In the genomic region with DNA sequence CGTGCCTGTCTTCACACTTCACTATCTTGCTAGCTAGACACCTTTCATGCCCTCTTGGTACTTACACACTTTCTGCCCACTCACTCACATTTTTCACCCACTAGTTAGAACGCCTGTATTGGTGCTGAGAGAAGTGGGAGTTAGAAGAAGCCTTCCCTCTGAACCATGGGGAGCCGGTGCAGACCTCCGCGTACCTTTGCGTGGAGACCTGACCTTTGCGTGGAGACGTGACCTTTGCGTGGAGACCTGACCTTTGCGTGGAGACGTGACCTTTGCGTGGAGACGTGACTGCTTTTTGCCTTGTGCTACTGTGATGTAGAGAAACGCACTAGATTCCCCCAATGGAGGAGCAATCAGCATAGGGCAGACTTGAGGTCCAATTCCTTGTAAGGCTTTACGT, we compare ENCODE assay signal across 22 mouse cellular contexts. TPM values are rescaled to one million over a fixed set of nuclear protein-coding genes. Genes with fewer than 3 reads are reported as not detected.
A peak's percentile ranks its signal among the peaks of the same experiment; 100 is the strongest.
DNase-seq lines count a peak whose midpoint lies in the region; ATAC-seq and TF ChIP-seq lines count a peak whose summit lies in the region.
"Had no signal": no experiment of that assay in that cellular context is flagged by ENCODE, and none has a peak within 500 bp of the region (broad histone marks: within the 10 kb centered on the region; RNA-seq: fewer than 3 reads in every experiment).

No protein-coding gene starts in this region.

- peaks cover 10% of the 10 kb centered on the region for H3K9me3 ChIP-seq in E14TG2a.4 (ENCODE audit: low read length)
- H3K9me3 ChIP-seq in intestine, embryonic 15.5 days: no peaks in the 10 kb centered on the region
- H3K9me3 ChIP-seq: embryonic facial prominence, embryonic 12.5 days; embryonic facial prominence, embryonic 15.5 days; hindbrain, embryonic 12.5 days; hindbrain, embryonic 15.5 days had no signal

- H3K27me3 ChIP-seq in cerebellum, adult 2 months (ENCODE audit: control insufficient read depth, insufficient read depth, low read length): no peaks in the 10 kb centered on the region
- 0 out of 2 replicates have a peak, but pooled peaks cover 4% of the 10 kb centered on the region for H3K27me3 ChIP-seq in E14TG2a.4 (ENCODE audit: insufficient read depth, low read length)
- H3K27me3 ChIP-seq in intestine, embryonic 15.5 days (replicated peaks): no peaks in the 10 kb centered on the region
- H3K27me3 ChIP-seq: embryonic facial prominence, embryonic 12.5 days; embryonic facial prominence, embryonic 15.5 days; hindbrain, embryonic 12.5 days; hindbrain, embryonic 15.5 days had no signal

- peaks cover 48% of the 10 kb centered on the region for H3K4me1 ChIP-seq in cerebellum, adult 2 months (ENCODE audit: control insufficient read depth, insufficient read depth, low read length)
- H3K4me1 ChIP-seq in E14TG2a.4 (replicated peaks; ENCODE audit: low read depth, low read length): peaks cover 59% of the 10 kb centered on the region
- H3K4me1 ChIP-seq in intestine, embryonic 15.5 days (replicated peaks): no peaks in the 10 kb centered on the region
- H3K4me1 ChIP-seq: embryonic facial prominence, embryonic 12.5 days; embryonic facial prominence, embryonic 15.5 days; hindbrain, embryonic 12.5 days had no signal

- no peak overlapping the region for H3K4me3 ChIP-seq in cerebellum, adult 2 months (replicated peaks; ENCODE audit: insufficient read depth, low read depth, low read length)
- H3K4me3 ChIP-seq in layer of hippocampus, adult 2 months: no peak overlapping the region
- 0 out of 2 replicates have a peak overlapping the region, but pooled peaks have one; percentile 14 for H3K4me3 ChIP-seq in E14TG2a.4 (replicated peaks; ENCODE audit: low read length)
- no peak overlapping the region for H3K4me3 ChIP-seq in intestine, embryonic 15.5 days (replicated peaks)
- H3K4me3 ChIP-seq: embryonic facial prominence, embryonic 12.5 days; embryonic facial prominence, embryonic 15.5 days; gastrocnemius, adult 2 months; heart, adult 2 months; hindbrain, embryonic 12.5 days; hindbrain, embryonic 15.5 days had no signal

- DNase-seq in cerebellum, adult 2 months: no peak
- no peak for DNase-seq in cerebellum, adult 18-20 months
- no peak for DNase-seq in layer of hippocampus, adult 2 months (ENCODE audit: low spot score in 2 of 2)
- no peak for DNase-seq in layer of hippocampus, postnatal 14 days (ENCODE audit: low spot score in 2 of 2)
- DNase-seq in adrenal gland, adult 2 months: no peak
- DNase-seq: adrenal gland, postnatal 10 days; adrenal gland, postnatal 36 days; cerebellum, adult 8-10 months; forebrain, postnatal 0 days; gastrocnemius, adult 2 months; gastrocnemius, postnatal 14 days; heart, adult 2 months had no signal

- WGBS in cerebellum, adult 2 months: 79% methylated on average over 15 of the region's 15 CpGs
- 92% methylated on average over 15 of the region's 15 CpGs for WGBS in intestine, embryonic 15.5 days

- no peak for TF ChIP-seq CTCF in cerebellum, adult 2 months (IDR thresholded peaks at IDR 0.05; ENCODE audit: borderline replicate concordance, insufficient read depth, low read depth, low read length)
- TF ChIP-seq CTCF in layer of hippocampus, adult 2 months (conservative IDR thresholded peaks at IDR 0.05): no peak
- TF ChIP-seq CTCF in E14TG2a.4 (conservative IDR thresholded peaks at IDR 0.05; ENCODE audit: low read length): no peak

- no peak for TF ChIP-seq POLR2A in cerebellum, adult 2 months (IDR thresholded peaks at IDR 0.05; ENCODE audit: borderline replicate concordance, insufficient read depth, low read length)

- H3K4me2 ChIP-seq in intestine, embryonic 15.5 days (replicated peaks): no peak overlapping the region
- H3K4me2 ChIP-seq: embryonic facial prominence, embryonic 12.5 days; embryonic facial prominence, embryonic 15.5 days; heart, embryonic 11.5 days; hindbrain, embryonic 12.5 days; hindbrain, embryonic 15.5 days had no signal

- no peaks in the 10 kb centered on the region for H3K36me3 ChIP-seq in E14TG2a.4 (ENCODE audit: insufficient read depth, low read length)
- no peaks in the 10 kb centered on the region for H3K36me3 ChIP-seq in intestine, embryonic 15.5 days
- H3K36me3 ChIP-seq: embryonic facial prominence, embryonic 12.5 days; embryonic facial prominence, embryonic 15.5 days; hindbrain, embryonic 12.5 days; hindbrain, embryonic 15.5 days had no signal

- no peak overlapping the region for H3K9ac ChIP-seq in intestine, embryonic 15.5 days
- H3K9ac ChIP-seq: embryonic facial prominence, embryonic 12.5 days; embryonic facial prominence, embryonic 15.5 days; forebrain, postnatal 0 days; hindbrain, embryonic 12.5 days; hindbrain, embryonic 15.5 days had no signal

- no peak for ATAC-seq in intestine, embryonic 15.5 days
- ATAC-seq: activated CD4-positive, CD25-positive, alpha-beta regulatory T cell, adult 4 months; forebrain, embryonic 14.5 days; forebrain, postnatal 0 days; intestine, embryonic 16.5 days had no signal

- peak overlapping the region; percentile 94 for H3K27ac ChIP-seq in cerebellum, adult 2 months (ENCODE audit: insufficient read depth, low read length)
- peak overlapping the region; percentile 44; the same call in 1 of the 2 replicates for H3K27ac ChIP-seq in layer of hippocampus, adult 2 months
- no peak overlapping the region for H3K27ac ChIP-seq in intestine, embryonic 15.5 days
- H3K27ac ChIP-seq: embryonic facial prominence, embryonic 12.5 days; embryonic facial prominence, embryonic 15.5 days; gastrocnemius, adult 2 months; heart, adult 2 months; hindbrain, embryonic 12.5 days; hindbrain, embryonic 15.5 days had no signal

RNA-seq across cellular contexts. Expression of gene Rapgef4, which starts 39.7 kb away (rescaled TPM):
- 192 and 200 TPM in 2 replicates for polyA plus RNA-seq in cerebellum, adult 2 months (2012; rRNA removed)
- total RNA-seq in layer of hippocampus, adult 2 months (2021): 100 to 1,000 TPM; 381 TPM
- total RNA-seq in layer of hippocampus, postnatal 14 days (2021): 100 to 1,000 TPM; 208 to 217 TPM
- 2.1 and 3.0 TPM in 2 replicates for polyA plus RNA-seq in intestine, embryonic 15.5 days (2015; fragmentation: Nextera tagmentation; extraction: Ambion mirVana)
- 100 to 1,000 TPM; 109 to 271 TPM for total RNA-seq in adrenal gland, adult 2 months (2021)
- 81.1 and 137 TPM in 2 replicates for polyA plus RNA-seq in adrenal gland, adult 2 months (2012; rRNA removed)
